Mouse (Mus musculus): ENCODE data around the gene Pgpep1.

The Pgpep1 gene

DNA sequence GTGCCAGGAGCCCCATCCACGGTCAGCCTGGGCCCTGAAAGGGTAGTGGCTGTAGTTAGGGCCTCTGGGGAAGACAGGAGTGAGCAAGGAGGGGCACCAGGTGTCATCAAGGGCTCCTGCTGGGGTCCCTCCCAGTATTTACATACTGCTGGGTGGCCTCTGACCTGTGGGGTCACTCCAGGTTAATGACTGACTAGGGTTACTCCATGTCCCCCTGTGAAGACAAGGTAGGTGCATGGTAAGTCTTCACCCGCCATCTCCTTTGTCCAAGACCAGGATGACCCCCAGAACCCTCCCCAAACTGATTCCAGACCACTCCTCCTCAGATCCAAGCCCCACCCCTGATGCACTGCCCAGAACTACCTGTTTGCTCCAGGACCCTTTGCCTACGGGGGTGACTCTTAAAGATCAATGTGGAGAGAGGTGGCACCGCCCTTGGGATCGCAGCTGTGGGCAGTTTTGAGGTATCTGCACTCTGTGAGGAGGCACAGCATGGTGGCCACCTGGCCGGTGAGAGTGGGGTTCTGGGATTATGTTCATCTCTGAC is 27.8 kb downstream of the Pgpep1 start, which contains the start of gene Gdf15:
Gene Gdf15, minus strand, starts transcription at position 111 of the 547 bp plus-strand sequence.
- DNase-seq (ENCODE audit: low spot score in 2 of 2), result no peak

DNA sequence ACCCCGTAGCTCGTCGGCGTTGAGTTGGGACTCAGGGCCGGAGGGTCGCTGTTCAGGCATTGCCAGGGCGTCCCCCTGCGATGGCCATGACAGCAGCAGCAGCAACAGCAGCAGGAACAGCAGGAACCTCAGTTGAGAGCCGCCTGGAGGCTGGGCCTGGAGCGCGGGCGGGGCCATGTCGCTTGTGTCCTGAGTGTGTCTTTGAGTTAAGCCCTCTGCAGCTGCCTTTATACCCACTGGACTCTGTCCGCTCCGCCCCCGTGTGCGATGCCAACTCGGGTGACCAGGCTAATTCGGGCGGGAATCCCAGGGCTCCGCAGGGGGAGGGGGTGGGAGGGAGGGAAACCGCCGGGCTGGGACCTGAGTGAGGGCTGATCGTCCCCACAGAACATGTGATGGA is 28.8 kb downstream of the Pgpep1 start:
- DNase-seq (ENCODE audit: low spot score in 2 of 2), result no peak

DNA sequence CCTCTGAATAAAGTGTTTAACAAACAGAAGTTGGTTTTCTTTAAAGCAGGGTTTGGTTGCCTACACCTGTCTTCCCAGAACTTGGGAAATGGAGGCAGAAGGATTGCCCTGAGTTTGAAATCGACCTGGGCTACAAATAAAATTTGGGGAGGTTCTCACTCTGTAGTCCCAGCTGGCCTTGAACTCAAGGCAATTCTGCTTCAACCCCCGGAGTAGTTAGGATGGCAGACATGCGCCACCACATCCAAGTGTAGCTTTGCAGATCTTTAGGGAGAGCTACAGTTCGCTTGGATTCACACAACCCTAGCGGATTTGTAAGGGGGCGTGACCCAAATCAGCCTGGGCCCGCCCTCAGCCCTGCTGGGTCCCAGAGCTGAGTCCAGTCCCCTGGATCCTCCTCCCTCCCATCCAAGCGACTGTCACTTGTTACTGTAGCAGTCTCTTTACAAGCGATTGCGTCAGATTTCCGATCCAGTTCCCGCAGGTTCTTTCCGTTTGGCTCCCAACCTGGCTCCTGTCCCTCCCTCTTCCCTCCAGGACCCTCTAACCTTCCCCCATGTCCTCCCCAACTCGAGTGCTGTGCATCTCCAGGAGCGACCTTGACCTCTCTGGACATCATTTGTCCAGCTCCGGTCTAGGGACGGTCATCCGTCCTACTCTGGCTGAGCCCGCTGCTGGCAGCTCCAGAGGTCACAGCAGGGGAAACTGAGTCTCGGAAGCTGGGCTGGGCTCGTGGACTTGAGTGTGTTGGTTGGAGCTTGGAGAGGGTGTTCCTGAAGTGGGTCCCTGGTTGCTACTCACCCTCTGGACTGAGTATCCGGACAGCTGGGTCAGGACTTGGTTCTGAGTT is 29.4 kb downstream of the Pgpep1 start:
- DNase-seq (ENCODE audit: low spot score in 2 of 2), result peak; percentile 60 to 70

DNA sequence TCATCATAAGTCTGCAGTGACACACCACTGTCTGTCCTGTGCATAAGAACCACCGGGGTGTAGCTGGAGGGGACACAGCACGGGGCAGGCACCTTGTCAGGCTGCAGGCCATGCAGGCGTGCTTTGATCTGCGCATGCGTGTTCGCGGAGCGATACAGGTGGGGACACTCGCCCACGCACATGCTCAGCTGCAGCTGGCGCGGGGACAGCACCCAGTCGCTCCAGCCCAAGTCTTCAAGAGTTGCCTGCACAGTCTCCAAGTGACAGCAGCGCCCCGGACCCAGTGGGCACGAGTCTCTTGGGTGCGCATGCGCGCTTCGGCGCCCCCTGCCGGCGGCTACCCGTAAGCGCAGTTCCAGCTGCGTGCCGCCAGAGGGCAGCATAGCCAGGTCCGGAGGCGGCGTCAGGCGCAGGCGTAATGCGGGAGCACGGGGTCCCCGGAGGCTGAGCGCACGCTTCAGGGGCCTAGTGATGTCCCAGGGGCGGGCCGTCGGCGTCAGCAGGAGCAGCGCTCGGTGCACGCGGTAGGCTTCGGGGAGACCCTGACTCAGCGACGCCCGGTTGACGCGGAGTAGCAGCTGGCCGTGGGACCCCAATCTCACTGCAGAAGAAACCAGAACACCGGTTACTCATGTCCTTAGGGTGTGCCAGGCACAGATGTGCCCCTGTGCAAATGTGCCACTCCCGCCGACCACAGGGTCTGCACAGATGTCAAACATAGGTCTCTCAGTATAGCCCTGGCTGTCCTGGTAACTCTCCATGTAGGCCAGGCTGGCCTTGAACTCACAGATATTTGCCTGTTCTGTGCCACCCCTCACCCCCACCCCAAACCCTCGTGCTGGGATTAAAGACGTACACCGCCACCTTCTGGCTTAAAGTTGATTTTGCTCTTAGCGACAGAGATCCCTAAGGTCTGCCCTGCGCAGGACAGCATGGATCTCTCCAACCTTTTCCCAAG is 30.3 kb downstream of the Pgpep1 start:
- DNase-seq (ENCODE audit: low spot score in 2 of 2), result peak; percentile 89 to 92

DNA sequence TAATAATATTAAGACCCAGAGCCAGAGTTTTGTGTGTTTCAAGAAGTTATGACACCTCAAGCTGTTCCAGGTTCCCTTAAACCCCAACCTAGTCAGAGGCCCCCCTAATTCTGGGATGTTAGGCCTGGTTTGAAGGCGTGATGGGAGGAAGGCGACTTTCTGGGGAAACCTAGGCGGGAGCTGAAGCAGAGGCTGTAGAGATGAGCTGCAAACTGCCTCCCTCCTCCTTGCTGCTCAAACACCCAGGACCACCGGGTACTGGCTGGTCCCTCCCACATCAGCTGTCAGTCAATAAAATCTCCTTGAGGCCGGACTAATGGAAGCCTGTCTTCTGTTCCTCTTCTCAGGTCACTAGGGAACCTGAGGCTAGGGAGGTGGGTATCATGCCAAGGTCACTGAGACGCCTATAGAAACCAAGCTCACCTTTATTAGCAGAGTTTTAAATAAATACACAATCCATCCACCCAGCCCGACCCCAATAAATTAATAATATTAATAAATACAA is 31.1 kb downstream of the Pgpep1 start:
- no peak for DNase-seq (ENCODE audit: low spot score in 2 of 2)

DNA sequence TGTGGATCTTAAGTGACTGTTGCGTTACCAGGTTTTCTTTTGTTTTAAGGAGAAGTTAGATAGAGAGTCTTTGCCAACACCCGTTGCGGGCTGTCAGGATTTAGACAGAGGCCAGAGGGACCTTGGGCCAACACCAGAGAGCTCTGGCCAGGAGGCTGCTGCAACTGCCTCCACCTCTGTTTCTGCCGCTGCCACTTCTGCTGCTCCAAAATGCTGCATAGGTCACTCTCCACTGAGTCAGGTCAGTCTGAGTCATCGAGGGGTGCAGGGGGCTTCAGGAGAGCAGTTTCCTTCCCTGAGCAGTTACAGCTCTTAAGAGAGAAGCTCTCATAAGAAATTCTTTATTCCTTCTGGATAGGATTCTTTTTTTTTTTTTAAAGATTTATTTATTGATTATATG is 33.1 kb downstream of the Pgpep1 start:
- DNase-seq (ENCODE audit: low spot score in 2 of 2), result no peak

DNA sequence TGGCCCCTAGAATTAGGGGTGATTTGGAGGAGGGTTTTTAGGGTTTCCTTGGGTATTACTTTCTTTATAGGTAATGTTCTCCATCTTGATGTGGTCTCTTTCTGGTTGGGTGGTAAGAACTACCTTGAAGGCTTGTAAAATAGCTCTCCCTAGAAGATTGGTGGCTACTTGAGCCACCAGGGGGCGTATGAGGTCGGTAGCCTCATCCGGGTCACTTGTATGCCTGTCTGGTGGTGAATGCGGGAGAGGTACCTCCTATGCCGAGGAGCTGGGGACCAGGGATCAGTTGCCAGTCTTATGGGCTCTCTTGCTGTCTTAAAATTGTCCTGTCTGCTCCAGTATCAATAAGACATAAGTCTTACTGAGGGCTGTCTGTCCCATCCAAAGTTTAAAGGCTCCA is 35.1 kb downstream of the Pgpep1 start:
- DNase-seq (ENCODE audit: low spot score in 2 of 2), result no peak

DNA sequence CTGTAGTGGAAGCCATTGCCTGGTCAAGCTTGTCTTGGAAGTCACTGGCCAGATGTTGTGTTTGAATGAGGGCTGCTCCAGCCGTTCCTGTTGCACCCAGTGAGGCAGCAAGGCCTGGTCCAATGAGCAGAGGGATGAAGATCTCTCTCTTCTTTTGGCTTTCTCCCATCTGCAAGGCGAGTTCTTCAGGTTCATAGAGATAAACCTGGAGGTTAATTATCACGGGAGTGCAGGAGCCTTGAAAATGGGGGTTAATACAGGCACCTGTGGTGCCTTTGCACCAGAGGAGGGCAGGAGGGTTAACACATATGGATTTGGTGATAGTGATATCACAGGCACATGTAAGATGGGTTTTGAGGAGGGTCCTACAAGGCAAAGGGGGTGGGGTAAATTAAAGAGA is 38.0 kb downstream of the Pgpep1 start:
- DNase-seq (ENCODE audit: low spot score in 2 of 2), result no peak

DNA sequence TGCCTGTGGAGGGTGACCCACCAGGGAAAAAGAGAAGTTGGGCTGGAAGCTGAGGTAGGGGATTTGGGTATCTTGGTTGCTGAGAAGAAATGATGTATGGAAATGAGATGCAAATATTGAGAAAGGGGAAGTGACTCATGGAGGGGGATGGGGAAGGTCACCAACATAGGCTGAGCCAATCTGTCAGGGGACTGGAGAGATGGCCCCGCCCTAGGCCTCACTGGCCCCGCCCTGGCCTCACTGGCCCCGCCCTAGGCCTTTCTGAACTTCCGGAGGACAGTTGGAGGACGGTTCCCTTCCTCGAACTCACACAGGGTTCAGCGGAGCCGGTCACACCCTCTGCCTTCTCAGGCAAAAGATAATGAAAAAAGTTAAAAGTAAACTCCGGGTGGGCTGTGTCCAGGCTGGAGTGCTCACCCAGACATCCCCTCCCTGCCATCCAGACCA is 41.3 kb downstream of the Pgpep1 start:
- DNase-seq (ENCODE audit: low spot score in 2 of 2), result peak in 1 of 2 experiments; percentile 74

DNA sequence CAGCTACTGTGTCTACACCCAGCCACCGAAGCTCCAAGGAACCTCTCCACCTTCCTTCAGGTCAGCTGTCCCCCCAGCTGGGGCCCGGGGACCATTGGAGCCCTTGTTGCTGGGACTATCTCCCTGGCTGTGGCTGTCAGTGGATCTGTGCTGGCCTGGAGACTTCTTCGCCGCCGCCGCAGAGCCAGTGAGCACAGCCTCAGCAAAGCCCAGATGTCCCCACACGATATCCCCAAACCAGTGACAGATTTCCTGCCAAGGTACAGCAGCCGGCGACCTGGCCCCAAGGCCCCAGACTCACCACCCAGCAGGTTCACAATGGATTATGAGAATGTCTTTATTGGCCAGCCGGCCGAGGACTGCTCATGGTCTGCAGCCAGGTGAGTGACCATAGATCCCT is 42.2 kb downstream of the Pgpep1 start:
- no peak for DNase-seq (ENCODE audit: low spot score in 2 of 2)

DNA sequence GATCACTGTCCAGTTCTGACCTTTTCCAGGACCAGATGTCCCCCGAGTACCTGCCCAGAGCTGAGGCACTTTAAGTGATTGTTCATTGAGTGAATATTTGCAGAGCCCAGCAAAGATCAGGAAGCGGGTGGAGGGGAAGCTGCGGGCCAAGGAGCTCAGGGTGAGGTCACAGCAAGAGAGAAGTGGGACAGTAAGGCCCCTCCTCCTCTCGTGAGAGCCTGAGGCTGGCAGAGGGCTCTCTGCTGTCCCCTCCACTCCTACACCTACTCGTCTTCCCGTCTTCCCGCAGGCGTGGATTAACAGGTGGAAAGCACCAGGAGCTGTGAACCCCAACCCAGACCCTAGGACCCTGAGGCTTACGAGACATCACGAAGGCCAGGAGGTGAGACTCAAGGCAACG is 43.5 kb downstream of the Pgpep1 start:
- no peak for DNase-seq (ENCODE audit: low spot score in 2 of 2)

DNA sequence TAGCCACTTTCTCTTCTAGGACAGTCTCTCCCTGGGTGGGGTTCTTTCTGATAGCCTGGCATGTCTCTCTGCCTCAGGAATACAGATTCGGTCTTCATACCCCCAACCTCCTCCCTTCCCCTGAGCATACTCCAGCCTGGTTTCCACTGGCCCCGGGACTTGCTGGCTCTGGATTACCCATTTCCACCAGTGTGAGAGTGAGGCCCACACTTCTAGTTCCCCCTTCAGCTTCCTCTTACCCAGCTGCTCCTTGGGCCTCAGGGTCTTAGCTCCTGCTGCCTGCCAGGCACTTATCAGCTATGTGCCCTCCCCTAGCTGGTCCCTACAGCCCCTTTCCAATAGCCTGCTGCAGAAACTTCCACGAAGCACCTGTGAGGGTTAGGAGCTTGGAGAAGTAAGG is 44.3 kb downstream of the Pgpep1 start, which contains the start of gene Lrrc25:
Gene Lrrc25, plus strand, starts transcription at position 262 of the 400 bp plus-strand sequence.
- DNase-seq (ENCODE audit: low spot score in 2 of 2), result no peak

DNA sequence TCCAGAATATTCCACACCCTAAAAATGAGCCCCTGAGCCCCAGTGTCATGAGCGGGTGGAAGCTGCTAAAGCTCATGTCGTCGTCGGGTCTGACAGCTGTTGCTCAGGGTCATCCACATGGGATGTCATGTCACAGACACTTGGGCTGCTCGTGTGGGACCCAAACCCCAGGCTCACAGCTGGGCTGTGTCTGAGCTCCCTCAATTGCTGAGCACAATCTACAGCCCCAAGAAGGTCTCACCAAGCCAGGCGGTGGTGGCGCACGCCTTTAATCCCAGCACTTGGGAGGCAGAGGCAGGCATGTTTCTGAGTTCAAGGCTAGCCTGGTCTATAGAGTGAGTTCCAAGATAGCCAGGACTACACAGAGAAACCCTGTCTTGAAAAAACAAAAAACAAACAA is 44.9 kb downstream of the Pgpep1 start:
- DNase-seq (ENCODE audit: low spot score in 2 of 2), result no peak

DNA sequence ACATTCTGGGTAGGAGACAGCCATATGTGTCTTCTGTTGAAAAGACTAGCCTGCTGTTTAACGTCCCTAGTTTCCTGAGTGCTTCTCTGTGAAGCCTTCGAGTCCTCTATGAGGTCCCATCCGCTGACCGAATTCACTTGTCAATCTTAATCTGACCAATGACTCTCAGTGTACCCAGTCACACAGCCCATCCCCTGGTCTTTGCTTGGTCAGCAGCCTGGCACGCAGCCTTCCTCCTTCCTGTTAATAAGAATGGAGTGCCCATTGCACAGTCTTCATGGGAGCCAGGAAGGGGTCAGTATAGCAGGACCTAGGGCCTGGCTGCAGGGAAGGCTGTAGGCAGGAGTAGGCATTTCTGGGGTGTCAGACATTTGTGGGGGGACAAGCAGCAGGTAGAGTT is 45.7 kb downstream of the Pgpep1 start:
- no peak for DNase-seq (ENCODE audit: low spot score in 2 of 2)

DNA sequence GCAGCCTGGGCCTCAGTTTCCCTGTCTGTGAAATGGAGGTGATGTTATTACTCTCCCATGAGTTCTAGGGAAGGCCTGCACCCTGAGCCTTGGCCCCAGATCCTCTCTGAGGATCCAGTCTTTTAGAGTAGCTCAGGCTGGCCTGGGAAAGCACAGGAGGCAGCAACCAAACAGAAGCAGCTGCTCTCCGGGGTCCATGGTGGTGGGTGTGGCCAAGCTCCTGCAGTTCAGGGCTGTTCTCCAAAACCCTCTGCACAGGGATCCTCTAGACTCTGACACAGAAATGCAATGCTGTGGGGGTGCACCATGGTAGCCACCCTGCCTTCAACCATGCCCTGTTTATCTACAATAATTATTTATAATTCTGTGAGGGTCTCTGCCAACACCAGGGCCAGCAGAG is 46.4 kb downstream of the Pgpep1 start:
- no peak for DNase-seq (ENCODE audit: low spot score in 2 of 2)

DNA sequence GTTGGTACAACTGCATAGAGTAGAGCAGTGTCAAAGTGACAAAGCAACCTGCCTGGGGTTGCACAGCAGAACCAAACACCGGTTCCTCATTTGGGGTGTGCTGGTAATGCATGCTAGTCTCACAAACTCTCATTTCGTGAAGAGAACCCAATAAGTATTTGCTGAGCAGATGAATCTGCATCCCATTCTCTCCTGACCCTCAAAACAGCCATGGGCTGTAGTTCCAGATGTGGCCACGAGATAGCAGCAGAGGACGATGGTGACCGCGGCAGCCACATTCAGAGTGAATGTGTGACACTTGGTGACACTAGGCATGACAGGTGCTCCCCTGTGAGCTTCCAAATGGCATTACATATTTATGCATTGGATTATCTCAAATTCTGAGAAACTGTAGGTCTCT is 48.3 kb downstream of the Pgpep1 start:
- peak; percentile 83 to 90 for DNase-seq (ENCODE audit: low spot score in 2 of 2)

DNA sequence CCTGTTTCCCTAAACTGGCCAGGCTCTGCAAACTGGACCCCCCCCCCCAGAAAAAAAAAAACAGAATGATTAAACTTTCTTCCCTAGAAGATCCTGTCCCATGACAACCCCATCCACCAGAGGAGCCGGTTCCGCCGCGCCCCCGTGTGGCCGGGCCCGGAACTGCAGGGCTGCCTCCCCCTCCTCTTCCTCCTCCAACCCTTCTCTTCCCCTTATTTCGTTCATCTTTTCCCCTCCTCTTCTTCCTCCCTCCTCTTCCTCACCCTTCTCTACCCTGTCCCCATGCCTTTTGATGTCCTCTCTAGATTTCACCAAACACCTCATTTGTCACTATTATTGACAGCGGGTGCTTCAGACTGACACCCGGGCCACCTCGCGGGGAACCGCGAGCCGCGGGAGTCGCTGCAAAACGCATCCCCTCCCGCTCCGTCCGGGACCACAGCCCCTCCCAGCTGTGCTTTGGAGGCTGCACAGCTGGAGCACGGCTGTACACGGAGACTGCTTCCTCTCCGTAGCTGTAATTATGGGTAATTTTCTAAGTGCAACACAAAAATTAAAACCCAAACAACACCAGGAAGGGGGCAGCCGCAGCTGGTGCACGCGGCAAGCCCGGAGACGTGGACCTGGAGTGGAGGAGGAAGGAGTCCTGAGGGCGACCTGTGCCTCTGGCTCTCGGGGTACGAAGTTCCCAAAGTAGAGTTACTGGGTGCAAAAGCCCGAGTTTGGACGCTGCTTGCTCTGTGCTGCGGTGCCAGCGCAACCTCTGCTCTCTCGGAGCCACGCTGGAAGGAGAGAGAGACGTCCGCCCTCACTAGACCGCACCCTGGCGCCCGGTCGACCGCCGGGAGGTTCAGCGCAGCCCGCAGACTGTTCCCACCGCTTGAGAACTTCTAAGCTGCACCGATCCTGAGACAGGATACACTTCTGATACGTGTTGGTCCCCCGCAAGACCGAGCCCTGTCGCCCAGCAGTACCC is 49.1 kb downstream of the Pgpep1 start:
- DNase-seq (ENCODE audit: low spot score in 2 of 2), result peak; percentile 86 to 87

DNA sequence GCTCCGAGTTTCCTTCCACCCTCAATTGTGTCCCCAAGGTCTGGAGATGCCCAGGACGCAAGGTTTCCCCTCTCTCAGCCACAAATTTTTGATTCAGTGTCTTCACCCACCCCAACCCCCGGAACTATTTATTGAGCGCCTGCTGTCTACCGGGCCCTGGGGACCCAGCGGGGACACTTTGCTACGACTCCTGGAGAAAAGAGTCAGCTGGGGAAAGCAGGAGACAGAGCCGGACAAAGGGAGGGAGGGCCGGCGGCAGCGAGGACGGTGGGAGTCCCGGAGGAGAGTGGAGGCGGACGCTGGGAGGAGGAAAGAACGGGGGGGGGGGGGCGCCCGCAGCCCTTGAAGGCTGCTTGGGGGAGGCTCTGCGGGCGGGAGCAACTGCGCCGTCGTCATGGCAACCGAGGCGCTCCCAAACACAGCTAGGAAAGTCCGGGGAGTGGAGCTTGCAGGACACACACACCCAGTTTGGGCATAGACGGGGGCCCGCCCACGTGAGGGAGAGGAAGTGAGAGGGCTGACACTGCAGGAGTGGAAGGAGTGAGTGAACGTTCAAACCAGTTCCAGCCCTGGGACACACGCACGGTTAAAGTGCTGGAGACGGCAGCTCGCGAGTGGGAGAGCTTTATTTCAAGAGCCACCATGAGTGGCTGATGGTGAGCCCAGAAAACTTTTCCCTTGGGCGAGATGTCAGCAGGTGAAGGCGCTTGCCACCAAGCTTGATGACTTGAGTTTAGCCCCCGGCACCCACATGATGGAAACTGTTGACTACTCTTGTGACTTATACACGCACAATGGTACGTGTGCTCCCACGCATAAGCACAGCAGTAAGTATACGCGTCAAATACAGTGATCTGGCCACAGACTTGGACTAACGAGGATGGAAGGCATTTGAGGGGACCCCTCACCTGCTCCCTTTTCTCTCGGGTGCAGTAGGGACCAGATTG is 50.1 kb downstream of the Pgpep1 start:
- DNase-seq (ENCODE audit: low spot score in 2 of 2), result peak; percentile 95

DNA sequence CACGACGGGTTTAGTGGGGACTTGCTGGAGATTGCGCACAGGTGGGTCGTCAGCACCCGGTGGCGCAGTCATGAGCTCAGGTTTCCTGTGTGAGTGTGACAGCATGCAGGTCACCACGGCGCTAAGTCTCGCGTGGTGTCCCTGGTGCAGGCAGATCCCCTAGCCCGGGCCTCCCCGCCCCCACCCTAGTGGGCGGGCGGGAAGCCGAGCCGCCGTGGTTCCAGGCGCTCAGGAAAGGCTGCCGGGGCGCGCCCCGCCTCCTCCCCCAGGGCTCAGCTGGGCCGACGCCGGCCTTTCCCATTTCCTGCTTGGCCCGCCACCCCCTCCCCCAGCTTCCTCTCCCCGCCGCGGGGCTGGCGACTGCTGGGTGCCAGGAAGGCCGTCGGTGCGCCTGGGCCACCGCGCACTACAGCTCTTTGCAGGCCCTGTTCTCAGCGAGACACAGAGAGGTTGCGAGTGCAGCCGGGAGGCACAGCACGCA is 50.8 kb downstream of the Pgpep1 start:
- DNase-seq (ENCODE audit: low spot score in 2 of 2), result peak; percentile 94 to 95
